Mouse (Mus musculus) midbrain, embryonic 15.5 days (tissue): ENCODE measurements around the gene Rph3al. TPM values are rescaled to one million over a fixed set of nuclear protein-coding genes. Genes with fewer than 3 reads are reported as not detected.

ENCODE experiments used
- ATAC-seq: fragments of 200-750 bp; cut with Nextera tagmentation; replicated peaks from 2 replicates; pipeline ENCODE4 v1.8.0; 2017; ENCODE audit warnings: moderate TSS enrichment
- H3K27ac ChIP-seq: fragments of 300-500 bp; sonication (generic); 2 replicates; pipeline ENCODE4 v1.5.1; 2015; ENCODE audit warnings: mild to moderate bottlenecking, inconsistent platforms
- H3K27me3 ChIP-seq: fragments of 300-500 bp; sonication (generic); replicated peaks from 2 replicates; pipeline ENCODE4 v1.6.1; 2015; ENCODE audit warnings: inconsistent platforms
- H3K36me3 ChIP-seq: fragments of 300-500 bp; sonication (generic); replicated peaks from 2 replicates; pipeline ENCODE4 v1.6.1; 2015; ENCODE audit warnings: inconsistent platforms
- H3K4me1 ChIP-seq: fragments of 300-500 bp; sonication (generic); 2 replicates; pipeline ENCODE4 v1.6.1; 2015; ENCODE audit warnings: inconsistent platforms
- H3K4me2 ChIP-seq: fragments of 300-500 bp; sonication (generic); 2 replicates; pipeline ENCODE4 v1.6.1; 2015; ENCODE audit warnings: inconsistent platforms, mild to moderate bottlenecking, moderate library complexity
- H3K4me3 ChIP-seq: fragments of 300-500 bp; sonication (generic); 2 replicates; pipeline ENCODE4 v1.5.1; 2015; ENCODE audit warnings: mild to moderate bottlenecking, inconsistent platforms
- H3K9ac ChIP-seq: fragments of 300-500 bp; sonication (generic); 2 replicates; pipeline ENCODE4 v1.6.1; 2015; ENCODE audit warnings: mild to moderate bottlenecking, inconsistent platforms
- H3K9me3 ChIP-seq: fragments of 300-500 bp; sonication (generic); 2 replicates; pipeline ENCODE4 v1.6.1; 2016; ENCODE audit warnings: inconsistent platforms
- WGBS: fragments of 180-500 bp; shearing (Covaris S2); methylation state at CpG from one replicate; pipeline ENCODE4 v1.1.7; 2015; ENCODE audit warnings: mixed read lengths; 5-methylcytosine and 5-hydroxymethylcytosine counted together
- polyA plus RNA-seq: library from polyadenylated mRNA; unstranded; fragments of >200 nt; fragmentation: Nextera tagmentation; extraction: Ambion mirVana; gene quantifications from 2 replicates; pipeline ENCODE4 v1.2.1, GENCODE M21; 2015

Rph3al gene
- polyA plus RNA-seq, 1 experiment from 2014 or later, result 3.2 TPM

DNA sequence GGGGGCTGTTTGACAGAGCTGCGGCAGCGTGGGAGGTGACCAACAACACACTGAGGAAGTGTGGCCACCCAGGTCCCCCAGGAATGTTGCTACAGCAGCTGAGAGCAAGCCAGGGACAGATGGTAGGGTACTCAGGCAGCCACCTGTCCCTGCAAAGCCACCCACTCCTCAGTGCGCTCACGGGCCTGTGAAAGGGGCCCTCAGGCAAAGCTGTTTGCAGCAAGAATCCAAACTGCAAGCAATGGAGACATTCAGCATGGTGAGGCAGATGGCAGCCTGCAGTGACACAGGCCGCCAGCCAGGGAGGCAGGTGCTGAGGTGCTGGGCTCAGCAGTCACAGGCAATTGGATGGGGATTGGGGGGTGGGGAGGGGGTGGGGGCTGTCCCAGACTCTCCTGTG lies 68.3 kb downstream of the Rph3al start:
- peaks cover 29% of the 10 kb centered on the region for H3K4me1 ChIP-seq
- H3K27ac ChIP-seq, result peak overlapping the region; percentile 32; the same call in 1 of the 2 replicates
- no peaks in the 10 kb centered on the region for H3K27me3 ChIP-seq
- peak; percentile 29; the same call in 1 of the 2 replicates for ATAC-seq
- H3K9ac ChIP-seq, result no peak overlapping the region
- H3K36me3 ChIP-seq, result no peaks in the 10 kb centered on the region
- H3K9me3 ChIP-seq, result no peaks in the 10 kb centered on the region
- H3K4me3 ChIP-seq, result no peak overlapping the region
- WGBS, result 56% methylated on average over 5 of the region's 5 CpGs
- H3K4me2 ChIP-seq, result no peak overlapping the region

- Histone ChIP-seq H3K9ac (no peak overlapping the region), H3K4me1 (peaks cover 38% of the 10 kb centered on the region), H3K4me3 (no peak overlapping the region), H3K27me3 (no peaks in the 10 kb centered on the region), H3K9me3 (no peaks in the 10 kb centered on the region), H3K27ac (no peak overlapping the region), H3K36me3 (no peaks in the 10 kb centered on the region), H3K4me2 (no peak overlapping the region)
- ATAC-seq, result no peak
- WGBS, result 73% methylated on average over 4 of the region's 4 CpGs
Observed at GRCm38 (mm10) chr11:75866861-75867260, 71.4 kb downstream of the Rph3al start.

DNA sequence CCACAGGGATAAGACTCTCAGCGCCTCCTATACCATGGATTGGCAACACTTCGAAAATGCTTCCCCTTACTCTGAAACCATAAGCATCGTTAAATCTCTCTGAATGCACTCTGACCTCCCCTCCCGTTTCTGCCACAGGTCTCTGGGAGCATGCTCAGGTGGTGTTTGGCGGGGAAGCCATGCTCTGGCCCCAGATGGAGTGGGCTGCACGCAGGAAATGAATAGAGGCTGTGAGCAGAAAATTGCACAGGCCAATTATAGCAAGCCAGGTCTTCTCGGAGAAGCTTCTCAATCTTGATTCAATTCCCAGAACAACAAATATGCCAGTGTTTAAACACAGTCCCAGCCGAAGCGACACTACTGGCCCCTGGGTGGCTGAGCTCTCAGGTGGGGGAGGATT lies 72.4 kb downstream of the Rph3al start:
- ATAC-seq, result no peak
- Histone ChIP-seq H3K27ac (peak overlapping the region; percentile 38; the same call in 1 of the 2 replicates), H3K4me2 (no peak overlapping the region), H3K27me3 (no peaks in the 10 kb centered on the region), H3K9me3 (no peaks in the 10 kb centered on the region), H3K9ac (no peak overlapping the region), H3K4me3 (no peak overlapping the region), H3K4me1 (peaks cover 44% of the 10 kb centered on the region), H3K36me3 (no peaks in the 10 kb centered on the region)
- 23% methylated on average over 9 of the region's 9 CpGs for WGBS

- H3K4me3 ChIP-seq, result no peak overlapping the region
- H3K27ac ChIP-seq, result peak overlapping the region; percentile 38; the same call in 1 of the 2 replicates
- no peaks in the 10 kb centered on the region for H3K27me3 ChIP-seq
- WGBS, result 24% methylated on average over 7 of the region's 7 CpGs
- no peaks in the 10 kb centered on the region for H3K9me3 ChIP-seq
- peaks cover 37% of the 10 kb centered on the region for H3K4me1 ChIP-seq
- H3K4me2 ChIP-seq, result no peak overlapping the region
- no peaks in the 10 kb centered on the region for H3K36me3 ChIP-seq
- no peak for ATAC-seq
- H3K9ac ChIP-seq, result no peak overlapping the region
Observed at GRCm38 (mm10) chr11:75865253-75865619, 73.0 kb downstream of the Rph3al start.

- H3K4me3 ChIP-seq, result no peak overlapping the region
- 0 out of 2 replicates have a peak overlapping the region, but pooled peaks have one; percentile 38 for H3K27ac ChIP-seq
- H3K4me2 ChIP-seq, result no peak overlapping the region
Observed at GRCm38 (mm10) chr11:75864529-75865252, 73.5 kb downstream of the Rph3al start.

DNA sequence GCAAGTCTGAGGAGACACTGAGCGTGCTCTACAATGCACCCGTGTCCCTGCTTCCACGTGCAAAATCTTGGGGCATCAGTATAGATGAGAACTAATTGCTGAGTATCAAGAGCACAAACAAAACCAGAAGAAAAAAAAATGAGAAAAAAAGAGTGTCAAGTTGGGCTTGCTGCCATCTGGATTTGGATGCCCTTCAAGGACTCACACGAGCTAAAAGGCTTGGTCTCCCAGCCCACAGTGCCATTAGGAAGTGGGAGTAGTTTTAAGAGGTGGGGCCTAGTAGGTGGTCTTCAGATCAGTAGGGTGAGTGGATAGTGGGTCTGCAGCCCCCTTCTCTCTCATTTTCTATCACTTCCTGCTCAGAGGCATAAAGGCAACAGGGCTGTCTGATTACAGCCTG lies 75.8 kb downstream of the Rph3al start:
- no peaks in the 10 kb centered on the region for H3K27me3 ChIP-seq
- H3K9ac ChIP-seq, result no peak overlapping the region
- no peak overlapping the region for H3K4me3 ChIP-seq
- no peak for ATAC-seq
- no peaks in the 10 kb centered on the region for H3K9me3 ChIP-seq
- H3K4me1 ChIP-seq, result peaks cover 39% of the 10 kb centered on the region
- WGBS, result 74% methylated on average over 4 of the region's 4 CpGs
- H3K36me3 ChIP-seq, result no peaks in the 10 kb centered on the region
- H3K27ac ChIP-seq, result no peak overlapping the region
- no peak overlapping the region for H3K4me2 ChIP-seq

More at GRCm38 (mm10) chr11:75864529-75865252, 73.5 kb downstream of the Rph3al start:
- no peaks in the 10 kb centered on the region for H3K27me3 ChIP-seq
- H3K36me3 ChIP-seq, result no peaks in the 10 kb centered on the region
- 40% methylated on average over 4 of the region's 4 CpGs for WGBS
- H3K9ac ChIP-seq, result no peak overlapping the region
- H3K9me3 ChIP-seq, result no peaks in the 10 kb centered on the region
- ATAC-seq, result no peak
- peaks cover 32% of the 10 kb centered on the region for H3K4me1 ChIP-seq

DNA sequence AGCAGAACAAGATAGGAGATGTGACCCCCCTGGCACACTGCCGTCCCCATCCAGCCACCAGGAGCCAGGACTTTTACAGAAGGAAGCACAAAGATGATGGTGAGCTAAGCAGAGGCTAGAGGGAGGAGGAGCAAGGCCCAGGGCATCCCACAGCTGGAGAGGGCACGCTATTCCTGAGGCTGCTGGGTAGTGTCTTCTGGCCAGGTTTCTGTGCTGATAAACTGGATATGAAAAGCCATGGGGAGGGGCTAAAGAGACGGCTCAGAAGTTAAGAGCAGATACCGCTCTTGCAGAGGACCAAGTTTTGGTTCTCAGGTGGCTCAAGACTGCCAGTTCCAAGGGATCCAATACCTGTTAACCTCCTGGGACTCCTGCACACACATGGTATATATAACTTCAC lies 76.6 kb downstream of the Rph3al start:
- peaks cover 39% of the 10 kb centered on the region for H3K4me1 ChIP-seq
- no peak overlapping the region for H3K9ac ChIP-seq
- 63% methylated on average over 4 of the region's 4 CpGs for WGBS
- H3K27ac ChIP-seq, result peak overlapping the region; percentile 56; the same call in 1 of the 2 replicates
- H3K36me3 ChIP-seq, result no peaks in the 10 kb centered on the region
- ATAC-seq, result no peak
- H3K27me3 ChIP-seq, result no peaks in the 10 kb centered on the region
- no peak overlapping the region for H3K4me3 ChIP-seq
- no peaks in the 10 kb centered on the region for H3K9me3 ChIP-seq
- H3K4me2 ChIP-seq, result no peak overlapping the region

- WGBS, result 48% methylated on average over 14 of the region's 14 CpGs
- Histone ChIP-seq H3K9me3 (no peaks in the 10 kb centered on the region), H3K4me1 (peaks cover 39% of the 10 kb centered on the region), H3K27me3 (no peaks in the 10 kb centered on the region), H3K4me2 (no peak overlapping the region), H3K9ac (no peak overlapping the region), H3K36me3 (no peaks in the 10 kb centered on the region), H3K4me3 (no peak overlapping the region), H3K27ac (peak overlapping the region; percentile 56)
- 0 out of 2 replicates have a peak, but pooled peaks have one; percentile 37 for ATAC-seq
Observed at GRCm38 (mm10) chr11:75861213-75861612, 77.0 kb downstream of the Rph3al start.

DNA sequence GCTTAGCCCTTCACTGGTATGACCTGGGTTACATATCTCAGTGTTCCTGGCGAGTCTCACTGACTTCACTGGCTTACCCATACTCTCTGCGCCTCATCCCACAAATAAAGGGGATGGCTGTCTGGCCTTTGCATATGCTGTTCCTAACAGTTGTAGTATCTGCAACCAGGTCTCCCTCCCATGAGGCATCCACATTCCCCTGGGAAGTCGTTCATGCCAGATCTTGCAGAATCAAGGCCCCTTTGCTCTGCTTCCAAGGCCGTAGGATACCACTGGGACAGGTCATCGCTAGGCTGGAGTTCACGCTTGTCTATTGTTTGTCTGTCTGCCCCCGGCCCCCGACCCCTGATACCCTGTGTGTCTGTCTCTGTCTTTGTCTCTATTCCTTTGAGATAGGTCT lies 78.8 kb downstream of the Rph3al start:
- peaks cover 22% of the 10 kb centered on the region for H3K4me1 ChIP-seq
- H3K27me3 ChIP-seq, result no peaks in the 10 kb centered on the region
- 66% methylated on average over 8 of the region's 8 CpGs for WGBS
- no peaks in the 10 kb centered on the region for H3K9me3 ChIP-seq
- no peak overlapping the region for H3K4me3 ChIP-seq
- no peak overlapping the region for H3K9ac ChIP-seq
- no peaks in the 10 kb centered on the region for H3K36me3 ChIP-seq
- H3K27ac ChIP-seq, result peak overlapping the region; percentile 27; the same call in 1 of the 2 replicates
- H3K4me2 ChIP-seq, result no peak overlapping the region
- no peak for ATAC-seq

DNA sequence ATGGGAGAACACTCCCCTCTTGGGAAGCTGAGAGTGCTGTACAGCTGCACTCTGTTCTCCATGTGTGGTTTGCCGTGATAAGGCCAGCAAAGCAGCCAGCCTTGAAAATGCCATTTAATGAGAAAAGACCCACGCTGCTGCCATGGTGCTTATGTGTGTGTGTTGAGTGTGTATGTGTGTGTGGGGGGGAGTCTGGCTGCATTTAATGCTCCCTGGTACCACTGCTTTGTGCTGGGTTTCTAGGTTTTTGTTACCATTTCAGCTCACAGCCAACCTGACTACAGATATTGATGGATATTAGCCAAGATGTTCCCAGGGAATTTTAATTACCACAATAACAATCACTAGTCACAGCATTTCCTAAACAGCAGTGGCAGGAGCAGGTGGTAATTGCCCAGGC lies 79.3 kb downstream of the Rph3al start:
- peak overlapping the region; percentile 27 for H3K27ac ChIP-seq

GRCm38 (mm10) chr11:75857781-75858180 lies 80.4 kb downstream of the Rph3al start:
- H3K9me3 ChIP-seq, result no peaks in the 10 kb centered on the region
- no peak overlapping the region for H3K9ac ChIP-seq
- H3K4me2 ChIP-seq, result no peak overlapping the region
- peaks cover 22% of the 10 kb centered on the region for H3K4me1 ChIP-seq
- WGBS, result 76% methylated on average over 3 of the region's 3 CpGs
- H3K4me3 ChIP-seq, result no peak overlapping the region
- no peaks in the 10 kb centered on the region for H3K27me3 ChIP-seq
- H3K36me3 ChIP-seq, result no peaks in the 10 kb centered on the region
- ATAC-seq, result no peak
- H3K27ac ChIP-seq, result no peak overlapping the region

More for the DNA sequence above, 79.3 kb downstream of the Rph3al start:
- Histone ChIP-seq H3K4me1 (peaks cover 21% of the 10 kb centered on the region), H3K27me3 (no peaks in the 10 kb centered on the region), H3K9ac (no peak overlapping the region), H3K4me3 (no peak overlapping the region), H3K9me3 (no peaks in the 10 kb centered on the region), H3K4me2 (no peak overlapping the region), H3K36me3 (no peaks in the 10 kb centered on the region)
- 42% methylated on average over 2 of the region's 2 CpGs for WGBS
- ATAC-seq, result no peak

- no peak overlapping the region for H3K9ac ChIP-seq
- H3K36me3 ChIP-seq, result no peaks in the 10 kb centered on the region
- no peak for ATAC-seq
- H3K4me2 ChIP-seq, result no peak overlapping the region
- WGBS, result 92% methylated on average over 7 of the region's 7 CpGs
- H3K9me3 ChIP-seq, result no peaks in the 10 kb centered on the region
- no peaks in the 10 kb centered on the region for H3K27me3 ChIP-seq
- no peak overlapping the region for H3K4me3 ChIP-seq
- H3K4me1 ChIP-seq, result peaks cover 14% of the 10 kb centered on the region
- no peak overlapping the region for H3K27ac ChIP-seq
Observed at GRCm38 (mm10) chr11:75854327-75854726, 83.9 kb downstream of the Rph3al start.
